Mouse (Mus musculus): ENCODE results near the gene Chmp6.

DNA sequence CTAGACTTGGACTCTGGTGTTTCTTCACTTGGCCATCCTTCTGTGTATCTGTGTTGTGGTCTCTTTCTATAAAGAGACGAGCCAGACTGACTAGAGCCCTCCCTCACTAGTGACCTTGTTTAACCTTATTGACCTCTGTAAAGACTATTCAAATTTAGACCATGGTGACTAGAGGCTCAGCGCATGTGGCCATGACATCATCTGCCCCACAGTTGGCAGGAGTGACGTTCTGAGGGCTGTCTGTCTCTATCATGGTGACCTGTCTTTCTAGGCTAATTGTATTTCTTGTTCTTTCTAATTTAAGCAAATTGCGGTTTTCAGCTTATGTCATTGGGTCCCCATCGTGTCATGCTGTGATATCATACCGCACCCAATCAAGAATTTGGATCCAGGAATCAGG, 38.1 kb downstream of the Chmp6 start:
- TF ChIP-seq CTCF (IDR thresholded peaks at IDR 0.05; ENCODE audit: low read depth, low read length) (no peak), TAL1 (conservative IDR thresholded peaks at IDR 0.05; ENCODE audit: low read depth, low read length) (no peak), GATA1 (IDR thresholded peaks at IDR 0.05; ENCODE audit: borderline replicate concordance, low read length) (no peak), POLR2AphosphoS5 (IDR thresholded peaks at IDR 0.05; ENCODE audit: insufficient replicate concordance, low read depth, low read length) (no peak), GATA2 (IDR thresholded peaks at IDR 0.05; ENCODE audit: borderline replicate concordance, low read depth, low read length) (no peak)
